Mouse (Mus musculus): ENCODE measurements at regions not wholly inside any gene's neighbourhood (a gene's known extent, or its start where the extent isn't known, plus 50 kb on each side); places are given as distances from the start of the nearest gene placed in this dataset.

DNA sequence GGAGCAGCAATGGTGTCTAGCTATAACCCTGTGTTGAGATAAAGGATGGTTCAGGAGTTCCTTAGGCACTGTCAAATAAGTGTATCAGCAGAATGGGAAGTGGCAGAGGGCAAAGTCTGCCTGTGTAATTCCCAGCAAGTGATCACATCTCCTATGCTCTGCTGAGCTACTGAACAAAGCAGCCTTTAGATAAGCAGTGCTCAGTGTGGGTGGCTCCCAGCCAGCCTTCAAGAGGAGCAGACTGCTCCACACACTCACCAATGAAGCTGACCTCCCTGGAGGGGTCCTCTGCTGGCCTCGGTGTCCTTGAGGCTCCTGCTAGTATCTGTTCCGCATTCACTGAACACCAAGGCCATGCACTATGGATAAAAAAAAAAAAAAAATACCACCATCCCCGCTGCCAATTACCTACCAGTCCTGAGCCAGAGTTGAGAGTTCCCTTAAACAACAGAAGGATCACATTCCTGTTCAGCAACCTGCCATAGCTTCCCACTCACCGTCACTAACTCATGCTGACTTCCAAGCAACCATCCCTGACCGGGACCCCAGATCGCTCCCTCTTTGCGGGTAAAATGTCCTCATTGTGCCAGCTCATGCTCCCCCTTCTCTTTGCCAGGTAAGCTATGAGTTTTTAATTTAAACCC, 198.9 kb downstream of the Gm9195 start:
- no peak for ATAC-seq
- H3K27me3 ChIP-seq = peaks cover 5% of the 10 kb centered on the region
- ChIA-PET POLR2A (no interaction called here), CTCF (interaction anchor here (1.6 kb wide), 1 partner anchor 14 kb away, joined by 4 read pairs; no protein-coding TSS in a partner anchor)
- in situ Hi-C loops (cut with MboI; ENCODE audit: low pct_unique_long_range_greater_than_20kb) = loop anchor here (10.0 kb wide), 2 partner anchors 1508 to 1608 kb away; no protein-coding TSS in a partner anchor
- no peak for DNase-seq (ENCODE audit: low read depth, low spot score)
- no peak for TF ChIP-seq CTCF (IDR thresholded peaks at IDR 0.05)

DNA sequence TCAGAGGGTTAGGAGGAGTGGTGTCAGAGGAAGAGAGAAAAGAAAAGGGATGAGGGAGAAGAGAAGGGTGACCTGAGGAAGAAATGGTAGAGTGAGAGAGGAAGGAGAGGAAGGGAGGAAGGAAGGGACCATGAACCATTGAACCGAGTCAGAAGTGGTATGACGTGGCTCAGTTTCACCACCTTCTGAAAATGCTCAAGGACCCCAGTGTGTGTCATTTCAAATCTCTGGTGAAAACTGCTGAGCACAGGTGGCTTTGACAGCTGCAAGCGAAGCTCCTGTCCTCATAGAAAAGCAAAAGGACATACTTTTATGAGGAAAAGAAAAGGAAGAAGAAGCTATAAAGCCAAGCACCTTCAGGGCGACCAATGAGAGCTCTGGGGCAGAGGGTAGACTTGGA, 214.3 kb downstream of the Gm9195 start:
- in situ Hi-C loops (cut with MboI; ENCODE audit: low pct_unique_long_range_greater_than_20kb) = no loop called here

DNA sequence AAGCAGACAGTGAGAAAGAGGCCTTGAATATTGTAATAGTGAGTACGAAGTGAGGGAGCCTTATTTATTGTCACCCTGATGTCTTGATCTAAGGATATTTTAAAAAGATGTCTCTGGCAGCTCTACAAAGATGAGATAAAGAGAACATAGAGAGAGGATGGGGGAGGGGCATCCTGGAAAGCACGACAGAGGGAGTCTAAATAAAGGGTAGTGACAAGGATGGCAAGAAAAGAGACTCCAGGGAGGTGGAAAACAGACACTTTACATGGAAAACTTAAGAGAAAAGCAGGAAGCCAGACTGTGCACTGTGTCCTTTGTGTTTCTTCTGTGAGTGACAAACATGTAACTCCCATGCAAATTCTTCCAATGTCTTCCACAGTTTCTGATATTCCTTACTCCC, 232.4 kb downstream of the Gm9195 start:
- in situ Hi-C loops (cut with MboI; ENCODE audit: low pct_unique_long_range_greater_than_20kb) = no loop called here
- ChIA-PET CTCF (no interaction called here), POLR2A (no interaction called here)
- H3K27me3 ChIP-seq = peaks cover 13% of the 10 kb centered on the region
- no peak for ATAC-seq
- no peak for DNase-seq (ENCODE audit: low read depth, low spot score)
- TF ChIP-seq CTCF (IDR thresholded peaks at IDR 0.05) = no peak

More for the DNA sequence above, 214.3 kb downstream of the Gm9195 start:
- ChIA-PET CTCF (no interaction called here), POLR2A (no interaction called here)
- no peaks in the 10 kb centered on the region for H3K27me3 ChIP-seq
- DNase-seq (ENCODE audit: low read depth, low spot score) (no peak), ATAC-seq (no peak)
- TF ChIP-seq CTCF (IDR thresholded peaks at IDR 0.05) = no peak

DNA sequence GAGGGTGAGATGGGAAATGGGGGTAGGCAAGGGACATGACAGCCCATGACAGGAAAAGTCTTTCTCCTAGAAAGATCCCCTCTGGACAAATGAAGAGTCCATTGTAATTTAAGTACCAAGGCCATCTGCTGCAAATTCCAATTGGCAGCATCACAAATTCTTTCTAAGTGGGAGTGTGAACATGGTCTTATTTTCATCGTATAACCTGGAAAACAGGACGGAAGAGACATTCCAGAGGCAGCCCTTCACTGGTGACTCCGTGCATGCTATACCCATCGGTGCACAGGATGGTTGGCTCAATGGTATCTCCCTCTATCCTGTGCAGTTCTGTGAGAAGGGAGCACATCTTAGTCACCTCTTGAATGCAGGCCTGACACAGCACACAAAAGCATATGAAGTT, 249.8 kb downstream of the Gm9195 start:
- DNase-seq (ENCODE audit: low read depth, low spot score) (no peak), ATAC-seq (no peak)
- in situ Hi-C loops (cut with MboI; ENCODE audit: low pct_unique_long_range_greater_than_20kb) = no loop called here
- POLR2A ChIA-PET = no interaction called here
- peaks cover 2% of the 10 kb centered on the region for H3K27me3 ChIP-seq
- CTCF ChIA-PET = no interaction called here
- no peak for TF ChIP-seq CTCF (IDR thresholded peaks at IDR 0.05)

DNA sequence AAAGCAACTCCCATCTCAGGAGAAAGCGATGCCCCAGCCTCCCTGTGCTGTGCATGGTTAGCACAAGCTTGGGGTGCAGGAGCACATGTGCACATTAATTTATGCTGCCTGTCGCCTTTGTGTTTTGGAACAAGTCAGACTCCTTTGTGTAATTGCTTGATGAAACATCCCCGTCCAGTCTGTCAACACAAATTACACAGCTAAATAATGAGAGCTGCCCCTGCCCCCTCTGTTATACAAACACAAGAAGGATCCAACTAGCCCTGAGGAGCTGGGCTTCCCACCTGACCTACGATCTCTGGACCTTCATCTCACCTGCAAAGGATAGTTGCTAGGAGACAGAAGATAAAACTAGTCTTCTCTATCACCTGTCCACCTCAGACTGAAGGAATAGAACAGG, 251.4 kb downstream of the Gm9195 start:
- ChIA-PET POLR2A (no interaction called here), CTCF (no interaction called here)
- TF ChIP-seq CTCF (IDR thresholded peaks at IDR 0.05) = no peak
- in situ Hi-C loops (cut with MboI; ENCODE audit: low pct_unique_long_range_greater_than_20kb) = no loop called here
- DNase-seq (ENCODE audit: low read depth, low spot score) = no peak
- H3K27me3 ChIP-seq = peaks cover 2% of the 10 kb centered on the region
- no peak for ATAC-seq

DNA sequence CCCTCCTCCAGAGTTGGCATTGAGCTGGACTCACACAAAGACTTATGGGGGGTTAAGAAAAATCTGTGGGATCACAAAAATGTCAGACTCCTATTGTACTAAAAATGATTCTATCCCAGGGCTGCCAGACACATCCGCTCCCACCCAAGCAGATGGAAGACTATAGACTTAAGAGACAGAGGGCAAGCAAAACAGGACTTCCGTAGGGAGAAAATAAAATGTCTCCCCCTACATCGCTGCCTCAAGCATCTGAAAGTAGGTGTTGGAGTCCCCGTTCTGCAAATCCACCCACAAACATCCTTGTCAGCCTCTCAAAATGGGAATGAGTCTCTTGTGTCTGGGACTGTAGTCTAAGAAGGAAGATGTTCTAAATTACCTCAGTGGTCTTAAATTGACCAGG, 253.3 kb downstream of the Gm9195 start:
- TF ChIP-seq CTCF (IDR thresholded peaks at IDR 0.05) = no peak
- DNase-seq (ENCODE audit: low read depth, low spot score) (no peak), ATAC-seq (no peak)
- ChIA-PET CTCF (no interaction called here), POLR2A (no interaction called here)
- peaks cover 2% of the 10 kb centered on the region for H3K27me3 ChIP-seq
- in situ Hi-C loops (cut with MboI; ENCODE audit: low pct_unique_long_range_greater_than_20kb) = no loop called here

DNA sequence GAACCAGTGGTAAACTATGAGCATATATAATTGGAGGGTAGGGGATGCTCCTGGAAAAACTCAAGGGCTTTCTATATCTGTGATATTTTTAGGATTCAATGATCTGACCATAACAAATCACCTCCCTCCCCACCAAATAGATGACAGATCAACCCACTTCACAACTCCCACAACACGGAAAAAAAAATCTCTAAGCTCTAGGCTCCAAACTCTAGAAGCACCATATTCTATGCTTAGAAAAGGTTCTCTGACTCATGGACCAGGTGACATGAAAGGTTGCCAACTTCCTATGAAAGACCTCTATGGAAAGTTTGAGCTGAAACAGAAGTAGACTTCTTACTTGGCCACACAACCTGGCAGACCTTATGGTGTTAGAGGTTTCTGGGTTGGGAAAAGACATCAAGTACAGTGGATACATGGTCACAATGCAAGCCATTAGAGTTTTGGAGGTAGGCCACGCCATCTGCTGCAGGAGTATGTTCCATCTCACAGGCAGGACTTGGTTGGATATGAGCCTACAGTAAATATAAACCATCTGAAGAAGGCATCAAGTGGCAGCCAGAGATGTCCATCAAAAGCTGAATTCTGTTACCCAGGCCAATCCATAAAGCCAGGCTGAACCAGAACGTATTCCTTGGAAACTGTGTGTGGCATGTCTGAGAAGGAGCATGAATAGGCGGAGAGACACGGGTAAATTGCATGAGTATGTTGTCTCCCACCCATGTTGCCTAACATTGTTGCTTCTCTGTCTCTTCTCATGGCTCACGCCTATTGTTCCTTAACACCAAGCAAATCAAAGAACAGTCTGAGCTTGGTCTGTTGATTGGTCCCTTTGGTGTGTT, 257.2 kb downstream of the Gm9195 start:
- ATAC-seq = no peak

DNA sequence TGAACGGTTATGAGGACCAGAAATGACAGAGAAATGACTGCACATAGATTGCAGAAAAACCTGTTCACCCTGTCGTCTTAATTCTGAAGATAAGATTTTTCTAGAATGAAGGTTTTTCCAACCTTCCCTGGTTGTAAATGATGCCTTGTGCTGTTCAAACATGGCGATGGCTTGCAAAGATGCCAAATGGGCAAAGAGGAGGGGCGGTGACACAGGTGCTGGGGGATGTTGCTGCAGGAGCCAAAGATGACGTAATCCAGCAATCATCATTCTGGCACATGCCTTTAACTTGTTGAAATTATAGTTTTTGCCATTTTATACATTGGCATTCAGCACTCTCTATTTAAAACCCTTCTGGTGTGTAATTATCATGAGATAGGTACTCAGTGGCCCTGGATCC, 263.8 kb downstream of the Gm9195 start:
- TF ChIP-seq CTCF (IDR thresholded peaks at IDR 0.05) = no peak
- H3K27me3 ChIP-seq = peaks cover 3% of the 10 kb centered on the region
- ChIA-PET POLR2A (interaction anchor here (0.6 kb wide), 1 partner anchor 31 kb away, joined by 3 read pairs; no protein-coding TSS in a partner anchor), CTCF (no interaction called here)
- ATAC-seq = no peak
- no peak for DNase-seq (ENCODE audit: low read depth, low spot score)
- in situ Hi-C loops (cut with MboI; ENCODE audit: low pct_unique_long_range_greater_than_20kb) = no loop called here

More for the DNA sequence above, 257.2 kb downstream of the Gm9195 start:
- no peak for DNase-seq (ENCODE audit: low read depth, low spot score)
- CTCF ChIA-PET = no interaction called here
- POLR2A ChIA-PET = no interaction called here
- TF ChIP-seq CTCF (IDR thresholded peaks at IDR 0.05) = no peak
- H3K27me3 ChIP-seq = no peaks in the 10 kb centered on the region
- in situ Hi-C loops (cut with MboI; ENCODE audit: low pct_unique_long_range_greater_than_20kb) = no loop called here

DNA sequence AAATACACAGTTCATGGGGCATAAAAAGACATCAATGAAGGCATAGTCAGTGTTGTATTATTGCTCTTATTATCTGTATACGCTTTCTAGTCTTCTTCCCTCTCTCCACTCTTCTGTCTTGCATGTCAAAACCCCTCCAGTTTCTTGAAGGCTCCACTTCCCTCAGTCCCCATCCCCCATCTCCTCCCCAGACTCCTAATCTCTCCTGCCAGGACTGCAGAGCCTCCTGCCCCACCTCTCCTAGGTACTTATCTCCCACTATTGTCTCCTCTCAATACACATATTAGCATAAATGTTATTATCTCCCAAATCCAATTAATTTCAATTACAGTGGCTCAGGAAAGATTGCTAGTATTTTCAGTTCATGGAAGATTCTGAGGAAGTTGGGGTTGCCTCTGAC, 264.2 kb downstream of the Gm9195 start:
- peaks cover 3% of the 10 kb centered on the region for H3K27me3 ChIP-seq
- ChIA-PET CTCF (no interaction called here), POLR2A (interaction anchor here (0.6 kb wide), 1 partner anchor 30 kb away, joined by 3 read pairs; no protein-coding TSS in a partner anchor)
- ATAC-seq (no peak), DNase-seq (ENCODE audit: low read depth, low spot score) (no peak)
- in situ Hi-C loops (cut with MboI; ENCODE audit: low pct_unique_long_range_greater_than_20kb) = no loop called here
- TF ChIP-seq CTCF (IDR thresholded peaks at IDR 0.05) = no peak

DNA sequence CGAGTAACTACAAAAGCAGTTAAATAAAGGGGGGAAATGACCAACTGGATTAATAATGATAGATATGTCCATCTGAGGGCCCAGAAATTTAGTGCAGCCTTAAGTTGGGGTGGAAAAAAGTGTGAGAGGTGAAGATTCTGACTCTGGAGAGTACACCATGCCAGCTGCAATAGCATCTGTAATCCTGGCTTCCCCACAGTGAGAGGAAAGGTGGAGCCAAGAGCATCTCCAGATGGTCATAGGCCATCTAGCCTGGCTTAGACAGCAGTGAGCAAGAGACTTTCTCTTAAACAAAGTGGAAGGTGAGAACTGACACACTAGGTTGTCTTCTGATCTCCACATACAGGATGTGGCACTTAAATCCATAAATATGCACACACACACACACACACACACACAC, 264.7 kb downstream of the Gm9195 start:
- in situ Hi-C loops (cut with MboI; ENCODE audit: low pct_unique_long_range_greater_than_20kb) = no loop called here
- POLR2A ChIA-PET = interaction anchor here (0.6 kb wide), 1 partner anchor 30 kb away, joined by 3 read pairs; no protein-coding TSS in a partner anchor
- no peak for TF ChIP-seq CTCF (IDR thresholded peaks at IDR 0.05)
- CTCF ChIA-PET = no interaction called here
- peaks cover 3% of the 10 kb centered on the region for H3K27me3 ChIP-seq
- ATAC-seq (no peak), DNase-seq (ENCODE audit: low read depth, low spot score) (no peak)

DNA sequence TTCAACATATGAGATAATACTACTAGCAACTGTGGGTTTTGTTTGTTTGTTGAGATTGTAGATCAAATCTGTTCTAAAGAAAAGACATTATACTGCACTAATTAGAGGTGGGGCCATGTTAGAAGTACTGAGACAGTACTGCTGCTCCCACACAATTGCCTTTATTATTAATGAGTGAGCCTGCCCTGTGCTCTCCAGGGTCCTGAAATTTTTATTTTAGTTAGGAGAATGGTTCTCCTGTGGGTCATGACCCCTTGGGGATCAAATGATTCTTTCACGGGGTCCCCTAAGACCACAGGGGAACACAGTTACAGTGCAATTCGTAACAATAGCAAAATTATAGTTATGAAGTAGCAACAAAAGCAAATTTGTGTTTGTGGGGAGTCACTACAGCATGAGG, 268.8 kb downstream of the Gm9195 start:
- H3K27me3 ChIP-seq = peaks cover 7% of the 10 kb centered on the region
- ATAC-seq = no peak
- in situ Hi-C loops (cut with MboI; ENCODE audit: low pct_unique_long_range_greater_than_20kb) = no loop called here
- POLR2A ChIA-PET = no interaction called here
- no peak for TF ChIP-seq CTCF (IDR thresholded peaks at IDR 0.05)
- DNase-seq (ENCODE audit: low read depth, low spot score) = no peak
- CTCF ChIA-PET = no interaction called here

Measured in Patski (cell line).